Mouse (Mus musculus) liver, embryonic 13.5 days (tissue): ENCODE data around the gene Tekt4. TPM values are rescaled to one million over a fixed set of nuclear protein-coding genes. Genes with fewer than 3 reads are reported as not detected.

Experiments used
- ATAC-seq: fragments of 200-750 bp; cut with Nextera tagmentation; 2 replicates; pipeline ENCODE4 v1.8.0; 2017; ENCODE audit warnings: low read depth, mild to moderate bottlenecking, moderate number of reproducible peaks, moderate library complexity
- DNase-seq: peaks from one replicate; pipeline ENCODE4 v3.0.0; 2022
- H3K27ac ChIP-seq: fragments of 300-500 bp; sonication (generic); 2 replicates; pipeline ENCODE4 v1.5.1; 2015; ENCODE audit warnings: moderate library complexity, mild to moderate bottlenecking, inconsistent platforms
- H3K27me3 ChIP-seq: fragments of 300-500 bp; sonication (generic); 2 replicates; pipeline ENCODE4 v1.6.1; 2015; ENCODE audit warnings: mild to moderate bottlenecking, inconsistent platforms
- H3K36me3 ChIP-seq: fragments of 300-500 bp; sonication (generic); 2 replicates; pipeline ENCODE4 v1.6.1; 2015; ENCODE audit warnings: mild to moderate bottlenecking, inconsistent platforms
- H3K4me1 ChIP-seq: fragments of 300-500 bp; sonication (generic); replicated peaks from 2 replicates; pipeline ENCODE4 v1.6.1; 2015; ENCODE audit warnings: inconsistent platforms
- H3K4me2 ChIP-seq: fragments of 300-500 bp; sonication (generic); 2 replicates; pipeline ENCODE4 v1.6.1; 2015; ENCODE audit warnings: inconsistent platforms, mild to moderate bottlenecking, moderate library complexity
- H3K4me3 ChIP-seq: fragments of 300-500 bp; sonication (generic); replicated peaks from 2 replicates; pipeline ENCODE4 v1.5.1; 2015; ENCODE audit warnings: mild to moderate bottlenecking, inconsistent platforms
- H3K9ac ChIP-seq: fragments of 300-500 bp; sonication (generic); 2 replicates; pipeline ENCODE4 v1.6.1; 2015; ENCODE audit warnings: mild to moderate bottlenecking, inconsistent platforms
- H3K9me3 ChIP-seq: fragments of 300-500 bp; sonication (generic); replicated peaks from 2 replicates; pipeline ENCODE4 v1.6.1; 2016; ENCODE audit warnings: inconsistent platforms
- WGBS: fragments of 180-500 bp; shearing (Covaris S2); methylation state at CpG from one replicate; pipeline ENCODE4 v1.1.7; 2015; ENCODE audit not compliant: insufficient replicate concordance; 5-methylcytosine and 5-hydroxymethylcytosine counted together
- polyA plus RNA-seq: library from polyadenylated mRNA; unstranded; fragments of >200 nt; fragmentation: Nextera tagmentation; extraction: Ambion mirVana; gene quantifications from 2 replicates; pipeline ENCODE4 v1.2.1, GENCODE M21; 2015

The Tekt4 gene
- polyA plus RNA-seq, 1 experiment from 2014 or later, result not detected

DNA sequence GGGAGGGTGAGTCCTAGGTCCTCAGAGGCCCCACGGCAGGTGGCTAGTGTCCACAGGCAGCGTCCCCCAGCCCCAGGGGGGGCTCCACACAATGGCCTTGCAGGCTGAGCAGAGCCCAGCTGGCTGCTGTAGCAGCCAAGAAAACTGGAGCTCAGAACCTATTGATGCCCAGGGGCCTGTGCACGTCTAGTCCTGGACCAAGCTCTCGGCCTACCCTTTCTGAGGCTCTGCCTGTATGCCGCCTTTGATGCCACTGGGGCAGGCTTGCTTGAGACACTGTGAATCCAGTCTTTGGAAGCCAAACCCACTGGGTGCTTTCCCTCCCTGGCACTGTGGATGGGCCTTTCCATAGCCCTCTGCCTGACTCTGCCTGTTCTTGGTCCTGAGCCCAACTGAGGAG, 65.1 kb downstream of the Tekt4 start:
- no peak overlapping the region for H3K4me3 ChIP-seq
- no peak overlapping the region for H3K27ac ChIP-seq
- H3K4me2 ChIP-seq, result no peak overlapping the region
- WGBS, result 62% methylated on average over 5 of the region's 5 CpGs
- H3K27me3 ChIP-seq, result no peaks in the 10 kb centered on the region; the same call in 1 of the 2 replicates
- DNase-seq, result no peak
- H3K9me3 ChIP-seq, result no peaks in the 10 kb centered on the region
- no peaks in the 10 kb centered on the region for H3K36me3 ChIP-seq
- no peak overlapping the region for H3K9ac ChIP-seq
- H3K4me1 ChIP-seq, result no peaks in the 10 kb centered on the region
- ATAC-seq, result no peak

DNA sequence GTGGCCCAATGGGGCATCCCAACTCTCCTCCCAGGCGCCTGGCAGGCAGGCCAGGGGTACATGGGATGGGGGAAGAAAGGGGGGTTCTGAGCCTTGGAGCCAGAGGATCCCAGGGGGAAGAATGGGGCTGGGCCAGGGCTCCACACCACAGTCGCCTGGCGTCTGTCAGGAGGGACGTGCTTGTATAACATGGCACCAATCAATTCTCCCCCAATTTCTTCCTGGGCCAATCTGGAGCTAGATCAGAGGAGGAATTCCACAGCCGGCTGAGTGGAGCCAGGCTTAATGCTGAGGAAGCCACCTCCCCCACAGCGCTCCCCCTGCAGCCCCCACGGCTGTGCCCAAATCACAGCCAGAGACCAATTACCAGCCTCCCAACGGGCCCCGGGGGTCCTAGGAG, 66.1 kb downstream of the Tekt4 start:
- Histone ChIP-seq H3K27me3 (no peaks in the 10 kb centered on the region; the same call in 1 of the 2 replicates), H3K4me1 (no peaks in the 10 kb centered on the region), H3K27ac (no peak overlapping the region), H3K4me3 (no peak overlapping the region), H3K36me3 (no peaks in the 10 kb centered on the region), H3K4me2 (no peak overlapping the region), H3K9ac (no peak overlapping the region), H3K9me3 (no peaks in the 10 kb centered on the region)
- ATAC-seq (no peak), DNase-seq (no peak)
- 35% methylated on average over 9 of the region's 9 CpGs for whole genome bisulfite sequencing

DNA sequence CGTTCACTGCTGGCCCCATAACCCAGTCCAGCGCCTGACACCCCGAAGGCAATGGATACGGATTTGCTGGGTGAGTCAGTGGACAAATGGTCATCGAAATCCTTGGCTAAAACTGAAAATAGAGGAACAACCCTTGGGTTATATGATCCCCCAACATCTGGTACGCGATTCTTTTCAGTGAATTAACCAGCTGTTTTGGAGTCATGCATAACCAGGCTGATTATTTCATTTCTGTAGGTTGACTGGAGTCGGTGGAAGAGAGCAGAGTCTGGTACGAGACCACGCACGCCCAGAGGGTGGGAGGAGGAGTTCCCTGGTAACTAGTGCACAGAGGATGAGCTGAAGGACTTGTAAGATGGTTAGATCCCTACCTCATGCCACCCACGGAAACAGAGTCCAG, 67.7 kb downstream of the Tekt4 start:
- ATAC-seq, result no peak
- WGBS, result 71% methylated on average over 12 of the region's 12 CpGs

More for the DNA sequence above, 67.7 kb downstream of the Tekt4 start:
- no peak overlapping the region for H3K4me3 ChIP-seq
- no peaks in the 10 kb centered on the region for H3K9me3 ChIP-seq
- no peak overlapping the region for H3K27ac ChIP-seq
- H3K4me2 ChIP-seq, result no peak overlapping the region
- no peaks in the 10 kb centered on the region for H3K4me1 ChIP-seq
- DNase-seq, result no peak
- H3K9ac ChIP-seq, result no peak overlapping the region
- no peaks in the 10 kb centered on the region for H3K36me3 ChIP-seq
- H3K27me3 ChIP-seq, result no peaks in the 10 kb centered on the region; the same call in 1 of the 2 replicates

Other genes starting within 250 kb of the Tekt4 start
- 21.4 and 21.5 TPM in 2 replicates for gene Gnptg, start 214.5 kb upstream of the Tekt4 start, polyA plus RNA-seq
- gene Tsr3, start 214.4 kb upstream of the Tekt4 start, polyA plus RNA-seq, result 24.2 and 27.6 TPM in 2 replicates
- gene Baiap3, start 198.3 kb upstream of the Tekt4 start, polyA plus RNA-seq, result 0.12 and 0.25 TPM in 2 replicates
- gene Ube2i, start 180.0 kb upstream of the Tekt4 start, polyA plus RNA-seq, result 333 and 391 TPM in 2 replicates
- gene Prss34, start 156.2 kb upstream of the Tekt4 start, polyA plus RNA-seq, result 0.82 and 1.2 TPM in 2 replicates
- not detected in 2 replicates for gene Prss28, start 146.0 kb upstream of the Tekt4 start, polyA plus RNA-seq
- not detected in 2 replicates for gene Prss29, start 136.0 kb upstream of the Tekt4 start, polyA plus RNA-seq
- not detected in 2 replicates for gene Tpsab1, start 109.1 kb upstream of the Tekt4 start, polyA plus RNA-seq
- 0.25 TPM in 1 of 2 replicates, not detected in the other for gene Tpsb2, start 88.3 kb upstream of the Tekt4 start, polyA plus RNA-seq
- 0.48 and 0.81 TPM in 2 replicates for gene Tpsg1, start 85.3 kb upstream of the Tekt4 start, polyA plus RNA-seq
- 0.39 and 0.66 TPM in 2 replicates for gene Cacna1h, start 20.8 kb upstream of the Tekt4 start, polyA plus RNA-seq
- gene Sstr5, start 42.7 kb downstream of the Tekt4 start, polyA plus RNA-seq, result not detected in 2 replicates
- 0.28 and 0.29 TPM in 2 replicates for gene Sox8, start 116.1 kb downstream of the Tekt4 start, polyA plus RNA-seq
- gene Lmf1, start 124.5 kb downstream of the Tekt4 start, polyA plus RNA-seq, result 11.3 and 11.6 TPM in 2 replicates